Mouse (Mus musculus): ENCODE results near the gene Dhrs2. TPM values are rescaled to one million over a fixed set of nuclear protein-coding genes. Genes with fewer than 3 reads are reported as not detected.

Gene Dhrs2
- polyA plus RNA-seq, 1 experiment from 2014 or later = not detected

- Histone ChIP-seq H3K9ac (ENCODE audit: low read length) (no peak overlapping the region), H3K9me3 (replicated peaks; ENCODE audit: control insufficient read depth, low read length) (no peaks in the 10 kb centered on the region), H3K27me3 (ENCODE audit: control insufficient read depth, insufficient read depth, low read length) (no peaks in the 10 kb centered on the region), H3K4me2 (ENCODE audit: low read depth, low read length) (no peak overlapping the region), H3K36me3 (ENCODE audit: control insufficient read depth, insufficient read depth) (no peaks in the 10 kb centered on the region), H3K4me1 (ENCODE audit: control insufficient read depth, insufficient read depth, low read length) (no peaks in the 10 kb centered on the region), H3K27ac (ENCODE audit: low read length) (no peak overlapping the region), H3K4me3 (ENCODE audit: low read length) (no peak overlapping the region)
- no peak for ATAC-seq (replicated peaks; ENCODE audit: extremely low read depth, insufficient read depth, low FRiP score)
- 40% methylated on average over 1 of the region's 1 CpGs for WGBS
Observed at GRCm38 (mm10) chr14:55223172-55223571, 1.4 kb downstream of the Dhrs2 start.

GRCm38 (mm10) chr14:55234639-55235038, 12.8 kb downstream of the Dhrs2 start:
- ATAC-seq (replicated peaks; ENCODE audit: extremely low read depth, insufficient read depth, low FRiP score) = no peak
- H3K4me3 ChIP-seq (ENCODE audit: low read length) = no peak overlapping the region
- WGBS = 86% methylated on average over 11 of the region's 11 CpGs
- no peaks in the 10 kb centered on the region for H3K9me3 ChIP-seq (replicated peaks; ENCODE audit: control insufficient read depth, low read length)
- no peaks in the 10 kb centered on the region for H3K36me3 ChIP-seq (ENCODE audit: control insufficient read depth, insufficient read depth)
- no peaks in the 10 kb centered on the region for H3K27me3 ChIP-seq (ENCODE audit: control insufficient read depth, insufficient read depth, low read length)
- H3K9ac ChIP-seq (ENCODE audit: low read length) = no peak overlapping the region
- no peaks in the 10 kb centered on the region for H3K4me1 ChIP-seq (ENCODE audit: control insufficient read depth, insufficient read depth, low read length)
- H3K4me2 ChIP-seq (ENCODE audit: low read depth, low read length) = no peak overlapping the region
- H3K27ac ChIP-seq (ENCODE audit: low read length) = no peak overlapping the region

GRCm38 (mm10) chr14:55236685-55237084, 14.9 kb downstream of the Dhrs2 start:
- Histone ChIP-seq H3K4me3 (ENCODE audit: low read length) (no peak overlapping the region), H3K4me1 (ENCODE audit: control insufficient read depth, insufficient read depth, low read length) (no peaks in the 10 kb centered on the region), H3K27ac (ENCODE audit: low read length) (no peak overlapping the region), H3K36me3 (ENCODE audit: control insufficient read depth, insufficient read depth) (no peaks in the 10 kb centered on the region), H3K9me3 (replicated peaks; ENCODE audit: control insufficient read depth, low read length) (no peaks in the 10 kb centered on the region), H3K27me3 (ENCODE audit: control insufficient read depth, insufficient read depth, low read length) (no peaks in the 10 kb centered on the region), H3K9ac (ENCODE audit: low read length) (no peak overlapping the region), H3K4me2 (ENCODE audit: low read depth, low read length) (no peak overlapping the region)
- no peak for ATAC-seq (replicated peaks; ENCODE audit: extremely low read depth, insufficient read depth, low FRiP score)
- WGBS = 51% methylated on average over 2 of the region's 2 CpGs

DNA sequence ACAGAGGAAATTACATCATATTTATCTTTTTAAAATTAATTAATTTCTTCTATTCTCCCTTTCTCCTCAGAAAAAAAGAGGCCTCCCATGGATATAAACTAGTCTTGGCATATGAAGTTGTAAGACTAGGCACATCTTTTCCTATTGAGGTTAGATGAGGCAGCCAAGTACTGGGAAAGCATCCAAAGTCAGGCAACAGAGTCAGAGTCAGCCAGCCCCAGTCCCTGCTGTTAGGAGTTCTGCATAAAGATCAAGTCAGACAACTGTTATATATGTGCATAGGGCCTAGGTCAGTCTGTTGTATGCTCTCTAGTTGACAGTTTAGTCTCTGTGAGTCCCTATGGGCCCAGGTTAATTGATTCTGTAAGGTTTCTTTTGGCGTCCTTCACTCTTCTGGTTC, 20.9 kb downstream of the Dhrs2 start:
- H3K9ac ChIP-seq (ENCODE audit: low read length) = no peak overlapping the region
- no peaks in the 10 kb centered on the region for H3K4me1 ChIP-seq (ENCODE audit: control insufficient read depth, insufficient read depth, low read length)
- no peak overlapping the region for H3K4me3 ChIP-seq (ENCODE audit: low read length)
- H3K27me3 ChIP-seq (ENCODE audit: control insufficient read depth, insufficient read depth, low read length) = no peaks in the 10 kb centered on the region
- no peaks in the 10 kb centered on the region for H3K36me3 ChIP-seq (ENCODE audit: control insufficient read depth, insufficient read depth)
- no peak for ATAC-seq (replicated peaks; ENCODE audit: extremely low read depth, insufficient read depth, low FRiP score)
- no peaks in the 10 kb centered on the region for H3K9me3 ChIP-seq (replicated peaks; ENCODE audit: control insufficient read depth, low read length)
- H3K4me2 ChIP-seq (ENCODE audit: low read depth, low read length) = no peak overlapping the region
- H3K27ac ChIP-seq (ENCODE audit: low read length) = no peak overlapping the region
- WGBS = 75% methylated on average over 1 of the region's 1 CpGs

- Histone ChIP-seq H3K9me3 (replicated peaks; ENCODE audit: control insufficient read depth, low read length) (no peaks in the 10 kb centered on the region), H3K4me1 (ENCODE audit: control insufficient read depth, insufficient read depth, low read length) (no peaks in the 10 kb centered on the region), H3K4me2 (ENCODE audit: low read depth, low read length) (no peak overlapping the region), H3K27me3 (ENCODE audit: control insufficient read depth, insufficient read depth, low read length) (no peaks in the 10 kb centered on the region), H3K9ac (ENCODE audit: low read length) (no peak overlapping the region), H3K4me3 (ENCODE audit: low read length) (no peak overlapping the region), H3K36me3 (ENCODE audit: control insufficient read depth, insufficient read depth) (no peaks in the 10 kb centered on the region), H3K27ac (ENCODE audit: low read length) (no peak overlapping the region)
- no peak for ATAC-seq (replicated peaks; ENCODE audit: extremely low read depth, insufficient read depth, low FRiP score)
- WGBS = 52% methylated on average over 6 of the region's 6 CpGs
Observed at GRCm38 (mm10) chr14:55247181-55247580, 25.4 kb downstream of the Dhrs2 start.

- no peaks in the 10 kb centered on the region for H3K27me3 ChIP-seq (ENCODE audit: control insufficient read depth, insufficient read depth, low read length)
- no peaks in the 10 kb centered on the region for H3K4me1 ChIP-seq (ENCODE audit: control insufficient read depth, insufficient read depth, low read length)
- no peak overlapping the region for H3K27ac ChIP-seq (ENCODE audit: low read length)
- no peaks in the 10 kb centered on the region for H3K36me3 ChIP-seq (ENCODE audit: control insufficient read depth, insufficient read depth)
- H3K9ac ChIP-seq (ENCODE audit: low read length) = no peak overlapping the region
- H3K4me2 ChIP-seq (ENCODE audit: low read depth, low read length) = no peak overlapping the region
- H3K9me3 ChIP-seq (replicated peaks; ENCODE audit: control insufficient read depth, low read length) = no peaks in the 10 kb centered on the region
- H3K4me3 ChIP-seq (ENCODE audit: low read length) = no peak overlapping the region
- WGBS = 74% methylated on average over 6 of the region's 6 CpGs
- no peak for ATAC-seq (replicated peaks; ENCODE audit: extremely low read depth, insufficient read depth, low FRiP score)
Observed at GRCm38 (mm10) chr14:55248284-55248683, 26.5 kb downstream of the Dhrs2 start.

- no peak for ATAC-seq (replicated peaks; ENCODE audit: extremely low read depth, insufficient read depth, low FRiP score)
Observed at GRCm38 (mm10) chr14:55253580-55253979, 31.8 kb downstream of the Dhrs2 start.

DNA sequence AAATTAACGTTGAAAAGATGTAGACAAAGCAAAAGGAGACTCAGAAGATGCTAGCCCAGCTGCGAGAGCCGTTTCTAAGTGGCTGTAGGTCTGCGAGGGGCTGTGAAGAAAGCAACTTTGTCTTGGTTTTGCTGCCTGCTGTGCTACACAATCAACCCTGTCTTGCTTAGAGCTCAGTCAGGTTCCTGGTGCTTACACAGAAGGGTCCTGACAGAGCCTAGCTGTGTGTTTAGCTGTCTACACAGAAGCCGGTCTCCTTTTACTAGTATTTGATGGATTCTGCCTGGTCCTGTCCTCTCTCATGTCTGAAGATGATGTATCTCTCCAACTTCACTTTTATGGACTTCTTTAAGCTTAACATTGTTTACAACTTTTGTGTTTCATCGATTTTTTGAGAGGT, 33.6 kb downstream of the Dhrs2 start:
- no peak overlapping the region for H3K9ac ChIP-seq (ENCODE audit: low read length)
- H3K9me3 ChIP-seq (replicated peaks; ENCODE audit: control insufficient read depth, low read length) = no peaks in the 10 kb centered on the region
- no peak overlapping the region for H3K4me2 ChIP-seq (ENCODE audit: low read depth, low read length)
- H3K27me3 ChIP-seq (ENCODE audit: control insufficient read depth, insufficient read depth, low read length) = no peaks in the 10 kb centered on the region
- no peak for ATAC-seq (replicated peaks; ENCODE audit: extremely low read depth, insufficient read depth, low FRiP score)
- no peak overlapping the region for H3K4me3 ChIP-seq (ENCODE audit: low read length)
- WGBS = 69% methylated on average over 6 of the region's 6 CpGs
- H3K27ac ChIP-seq (ENCODE audit: low read length) = no peak overlapping the region
- H3K36me3 ChIP-seq (ENCODE audit: control insufficient read depth, insufficient read depth) = no peaks in the 10 kb centered on the region
- no peaks in the 10 kb centered on the region for H3K4me1 ChIP-seq (ENCODE audit: control insufficient read depth, insufficient read depth, low read length)

More at GRCm38 (mm10) chr14:55253580-55253979, 31.8 kb downstream of the Dhrs2 start:
- Histone ChIP-seq H3K36me3 (ENCODE audit: control insufficient read depth, insufficient read depth) (no peaks in the 10 kb centered on the region), H3K4me2 (ENCODE audit: low read depth, low read length) (no peak overlapping the region), H3K9ac (ENCODE audit: low read length) (no peak overlapping the region), H3K4me1 (ENCODE audit: control insufficient read depth, insufficient read depth, low read length) (no peaks in the 10 kb centered on the region), H3K27me3 (ENCODE audit: control insufficient read depth, insufficient read depth, low read length) (no peaks in the 10 kb centered on the region), H3K9me3 (replicated peaks; ENCODE audit: control insufficient read depth, low read length) (no peaks in the 10 kb centered on the region), H3K4me3 (ENCODE audit: low read length) (no peak overlapping the region), H3K27ac (ENCODE audit: low read length) (no peak overlapping the region)
- WGBS = 51% methylated on average over 4 of the region's 4 CpGs

DNA sequence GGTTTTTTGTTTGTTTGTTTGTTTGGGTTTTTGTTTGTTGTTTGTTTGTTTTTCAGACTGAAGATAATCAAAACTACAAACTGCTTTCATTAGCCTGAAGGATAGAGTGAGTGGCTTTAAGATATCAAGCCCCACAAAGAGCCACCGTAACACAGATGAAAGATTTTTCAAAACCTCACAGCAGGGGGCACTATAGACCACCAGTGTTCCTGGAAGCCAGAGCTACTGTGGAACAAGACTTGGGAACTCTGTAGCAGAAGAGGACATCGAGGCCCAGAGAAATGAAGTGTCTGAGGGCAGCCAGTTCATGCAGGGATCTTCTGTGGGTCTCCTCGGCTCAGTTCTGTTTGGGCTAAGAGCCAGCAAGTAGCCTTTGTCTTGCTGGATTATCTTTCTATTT, 49.4 kb downstream of the Dhrs2 start:
- H3K9me3 ChIP-seq (replicated peaks; ENCODE audit: control insufficient read depth, low read length) = no peaks in the 10 kb centered on the region
- 35% methylated on average over 3 of the region's 3 CpGs for WGBS
- no peaks in the 10 kb centered on the region for H3K27me3 ChIP-seq (ENCODE audit: control insufficient read depth, insufficient read depth, low read length)
- H3K27ac ChIP-seq (ENCODE audit: low read length) = no peak overlapping the region
- H3K36me3 ChIP-seq (ENCODE audit: control insufficient read depth, insufficient read depth) = no peaks in the 10 kb centered on the region
- H3K4me3 ChIP-seq (ENCODE audit: low read length) = no peak overlapping the region
- no peak overlapping the region for H3K4me2 ChIP-seq (ENCODE audit: low read depth, low read length)
- no peak overlapping the region for H3K9ac ChIP-seq (ENCODE audit: low read length)
- no peak for ATAC-seq (replicated peaks; ENCODE audit: extremely low read depth, insufficient read depth, low FRiP score)
- H3K4me1 ChIP-seq (ENCODE audit: control insufficient read depth, insufficient read depth, low read length) = no peaks in the 10 kb centered on the region; the same call in 1 of the 2 replicates

DNA sequence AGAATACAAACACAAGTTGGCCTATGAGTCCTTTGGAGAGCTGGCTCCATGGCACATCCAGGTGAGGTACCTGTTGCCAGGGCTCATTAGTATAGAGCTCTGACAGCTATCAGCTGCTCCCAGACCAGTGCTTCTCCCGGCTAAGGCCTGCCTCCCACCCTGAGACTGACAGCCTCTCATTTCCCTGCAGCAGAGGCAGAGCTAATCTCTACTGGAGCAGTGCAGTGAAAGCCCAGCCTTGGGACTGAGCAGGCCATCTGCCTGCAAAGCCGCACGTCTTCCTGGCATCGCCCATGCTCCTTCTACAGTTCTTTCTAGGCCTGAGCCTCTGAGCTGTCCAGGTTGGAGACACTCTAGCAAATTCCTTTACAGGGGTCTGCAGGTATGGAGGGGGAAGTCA, 51.2 kb downstream of the Dhrs2 start:
- H3K27ac ChIP-seq (ENCODE audit: low read length) = no peak overlapping the region
- H3K36me3 ChIP-seq (ENCODE audit: control insufficient read depth, insufficient read depth) = no peaks in the 10 kb centered on the region
- H3K4me3 ChIP-seq (ENCODE audit: low read length) = no peak overlapping the region
- ATAC-seq (replicated peaks; ENCODE audit: extremely low read depth, insufficient read depth, low FRiP score) = no peak
- H3K9me3 ChIP-seq (replicated peaks; ENCODE audit: control insufficient read depth, low read length) = no peaks in the 10 kb centered on the region
- no peaks in the 10 kb centered on the region; the same call in 1 of the 2 replicates for H3K4me1 ChIP-seq (ENCODE audit: control insufficient read depth, insufficient read depth, low read length)
- no peak overlapping the region for H3K9ac ChIP-seq (ENCODE audit: low read length)
- no peak overlapping the region for H3K4me2 ChIP-seq (ENCODE audit: low read depth, low read length)
- 49% methylated on average over 4 of the region's 4 CpGs for whole genome bisulfite sequencing
- H3K27me3 ChIP-seq (ENCODE audit: control insufficient read depth, insufficient read depth, low read length) = no peaks in the 10 kb centered on the region

All from heart, embryonic 16.5 days (tissue).